Mouse (Mus musculus): ENCODE data around the gene Gcnt7. TPM values are rescaled to one million over a fixed set of nuclear protein-coding genes. Genes with fewer than 3 reads are reported as not detected.

The Gcnt7 gene
- polyA plus RNA-seq, 1 experiment from 2014 or later, result 1.6 TPM

GRCm38 (mm10) chr2:172468346-172468819, 10.0 kb upstream of the Gcnt7 start:
- no peaks in the 10 kb centered on the region for H3K4me1 ChIP-seq (ENCODE audit: control insufficient read depth, insufficient read depth, low read length)
- no peak overlapping the region for H3K4me2 ChIP-seq (ENCODE audit: low read length)
- no peak for ATAC-seq (ENCODE audit: low FRiP score, low TSS enrichment)
- no peaks in the 10 kb centered on the region for H3K9me3 ChIP-seq (ENCODE audit: control insufficient read depth, low read length)
- H3K27me3 ChIP-seq (ENCODE audit: control insufficient read depth, insufficient read depth, low read length), result no peaks in the 10 kb centered on the region
- DNase-seq, result peak; percentile 49
- peaks cover 62% of the 10 kb centered on the region for H3K36me3 ChIP-seq (ENCODE audit: control insufficient read depth, insufficient read depth, low read length)
- no peak overlapping the region for H3K9ac ChIP-seq (replicated peaks; ENCODE audit: low read length)
- WGBS, result 86% methylated on average over 11 of the region's 11 CpGs
- H3K27ac ChIP-seq (replicated peaks; ENCODE audit: low read depth, low read length), result no peak overlapping the region
- H3K4me3 ChIP-seq (replicated peaks; ENCODE audit: low read depth, low read length), result no peak overlapping the region

DNA sequence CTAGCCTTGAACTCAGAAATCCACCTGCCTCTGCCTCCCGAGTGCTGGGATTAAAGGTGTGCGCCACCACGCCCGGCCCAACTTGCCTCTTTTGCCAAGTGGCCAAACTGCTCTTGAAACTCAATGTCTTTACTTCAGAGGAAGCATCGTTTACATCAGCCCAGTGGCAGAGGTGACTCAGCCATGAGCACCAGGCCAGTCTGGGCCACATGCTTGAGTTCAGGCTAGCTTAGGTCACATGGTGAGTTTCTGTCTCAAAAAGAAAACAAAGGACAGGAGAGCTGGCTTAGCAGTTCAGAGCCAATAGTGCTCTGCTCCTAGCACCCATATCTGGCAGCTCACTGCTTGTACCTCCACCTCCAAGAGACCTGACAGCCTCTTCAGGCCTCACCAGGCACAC, 8.8 kb upstream of the Gcnt7 start:
- no peak for ATAC-seq (ENCODE audit: low FRiP score, low TSS enrichment)
- H3K4me2 ChIP-seq (ENCODE audit: low read length), result no peak overlapping the region
- H3K4me1 ChIP-seq (ENCODE audit: control insufficient read depth, insufficient read depth, low read length), result no peaks in the 10 kb centered on the region
- no peak for DNase-seq
- peaks cover 70% of the 10 kb centered on the region for H3K36me3 ChIP-seq (ENCODE audit: control insufficient read depth, insufficient read depth, low read length)
- H3K27ac ChIP-seq (replicated peaks; ENCODE audit: low read depth, low read length), result no peak overlapping the region
- no peaks in the 10 kb centered on the region for H3K27me3 ChIP-seq (ENCODE audit: control insufficient read depth, insufficient read depth, low read length)
- H3K9me3 ChIP-seq (ENCODE audit: control insufficient read depth, low read length), result no peaks in the 10 kb centered on the region
- H3K9ac ChIP-seq (replicated peaks; ENCODE audit: low read length), result no peak overlapping the region
- WGBS, result 99% methylated on average over 5 of the region's 5 CpGs
- no peak overlapping the region for H3K4me3 ChIP-seq (replicated peaks; ENCODE audit: low read depth, low read length)

GRCm38 (mm10) chr2:172466427-172467132, 8.2 kb upstream of the Gcnt7 start:
- H3K4me3 ChIP-seq (replicated peaks; ENCODE audit: low read depth, low read length), result no peak overlapping the region
- H3K36me3 ChIP-seq (ENCODE audit: control insufficient read depth, insufficient read depth, low read length), result peaks cover 72% of the 10 kb centered on the region
- DNase-seq (no peak), ATAC-seq (ENCODE audit: low FRiP score, low TSS enrichment) (no peak)
- no peak overlapping the region for H3K27ac ChIP-seq (replicated peaks; ENCODE audit: low read depth, low read length)
- H3K27me3 ChIP-seq (ENCODE audit: control insufficient read depth, insufficient read depth, low read length), result no peaks in the 10 kb centered on the region
- H3K4me2 ChIP-seq (ENCODE audit: low read length), result no peak overlapping the region
- no peaks in the 10 kb centered on the region for H3K4me1 ChIP-seq (ENCODE audit: control insufficient read depth, insufficient read depth, low read length)
- WGBS, result 75% methylated on average over 11 of the region's 11 CpGs
- H3K9me3 ChIP-seq (ENCODE audit: control insufficient read depth, low read length), result no peaks in the 10 kb centered on the region
- H3K9ac ChIP-seq (replicated peaks; ENCODE audit: low read length), result no peak overlapping the region

DNA sequence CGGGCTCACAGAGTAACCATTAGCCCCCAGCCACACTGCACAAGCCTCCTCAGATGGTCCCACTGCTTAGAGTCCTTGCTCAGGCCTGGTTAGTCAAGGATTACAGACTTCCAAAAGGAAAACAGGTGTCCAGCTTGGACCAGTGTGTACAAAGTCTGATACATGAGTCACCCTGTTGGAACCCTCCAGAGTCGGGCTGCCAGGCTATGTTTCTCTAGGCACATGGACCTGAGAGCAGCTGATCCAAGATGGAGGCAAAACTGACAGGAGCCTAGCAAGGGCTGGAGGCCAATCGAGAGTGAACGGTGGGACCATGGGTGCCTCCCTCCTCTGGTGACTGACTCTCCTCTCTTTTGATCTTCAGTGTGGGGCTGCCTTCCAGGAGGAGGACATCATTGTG, 4.4 kb upstream of the Gcnt7 start:
- 98% methylated on average over 4 of the region's 4 CpGs for WGBS
- H3K9ac ChIP-seq (replicated peaks; ENCODE audit: low read length), result no peak overlapping the region
- H3K4me2 ChIP-seq (ENCODE audit: low read length), result no peak overlapping the region
- DNase-seq (no peak), ATAC-seq (ENCODE audit: low FRiP score, low TSS enrichment) (no peak)
- H3K36me3 ChIP-seq (ENCODE audit: control insufficient read depth, insufficient read depth, low read length), result peaks cover 53% of the 10 kb centered on the region
- no peaks in the 10 kb centered on the region for H3K27me3 ChIP-seq (ENCODE audit: control insufficient read depth, insufficient read depth, low read length)
- H3K4me1 ChIP-seq (ENCODE audit: control insufficient read depth, insufficient read depth, low read length), result no peaks in the 10 kb centered on the region
- no peak overlapping the region for H3K4me3 ChIP-seq (replicated peaks; ENCODE audit: low read depth, low read length)
- no peak overlapping the region for H3K27ac ChIP-seq (replicated peaks; ENCODE audit: low read depth, low read length)
- no peaks in the 10 kb centered on the region for H3K9me3 ChIP-seq (ENCODE audit: control insufficient read depth, low read length)

- Histone ChIP-seq H3K4me3 (replicated peaks; ENCODE audit: low read depth, low read length) (no peak overlapping the region), H3K4me1 (ENCODE audit: control insufficient read depth, insufficient read depth, low read length) (no peaks in the 10 kb centered on the region), H3K9me3 (ENCODE audit: control insufficient read depth, low read length) (no peaks in the 10 kb centered on the region), H3K9ac (replicated peaks; ENCODE audit: low read length) (no peak overlapping the region), H3K27ac (replicated peaks; ENCODE audit: low read depth, low read length) (no peak overlapping the region), H3K36me3 (ENCODE audit: control insufficient read depth, insufficient read depth, low read length) (peaks cover 48% of the 10 kb centered on the region), H3K4me2 (ENCODE audit: low read length) (no peak overlapping the region), H3K27me3 (ENCODE audit: control insufficient read depth, insufficient read depth, low read length) (no peaks in the 10 kb centered on the region)
- 80% methylated on average over 2 of the region's 2 CpGs for WGBS
- DNase-seq (no peak), ATAC-seq (ENCODE audit: low FRiP score, low TSS enrichment) (no peak)
Measured at GRCm38 (mm10) chr2:172460647-172461046, 2.3 kb upstream of the Gcnt7 start.

GRCm38 (mm10) chr2:172452458-172452857, 5.9 kb downstream of the Gcnt7 start:
- H3K9ac ChIP-seq (replicated peaks; ENCODE audit: low read length), result no peak overlapping the region
- no peak overlapping the region for H3K4me3 ChIP-seq (replicated peaks; ENCODE audit: low read depth, low read length)

DNA sequence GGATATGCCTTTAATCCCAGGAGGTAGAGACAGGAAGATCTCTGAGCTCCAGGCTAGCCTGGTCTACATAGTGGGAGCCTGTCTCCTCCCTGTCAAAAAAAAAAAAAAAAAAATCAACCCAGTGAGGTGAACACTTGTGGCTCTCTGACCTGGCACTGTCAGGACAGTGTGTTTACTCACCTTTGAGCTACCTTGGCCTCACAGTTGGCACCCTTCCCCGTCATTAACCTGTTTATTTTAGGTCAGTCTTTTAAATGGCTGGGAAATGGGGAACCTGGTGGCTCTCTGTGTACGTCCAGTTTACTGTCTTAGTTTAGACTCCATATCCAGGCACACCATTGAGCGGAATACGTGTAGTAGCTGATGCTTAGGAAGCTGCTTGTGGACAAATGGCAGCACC, 6.4 kb downstream of the Gcnt7 start:
- H3K27ac ChIP-seq (replicated peaks; ENCODE audit: low read depth, low read length), result no peak overlapping the region
- H3K9me3 ChIP-seq (ENCODE audit: control insufficient read depth, low read length), result no peaks in the 10 kb centered on the region
- no peak overlapping the region for H3K4me2 ChIP-seq (ENCODE audit: low read length)
- H3K9ac ChIP-seq (replicated peaks; ENCODE audit: low read length), result no peak overlapping the region
- H3K27me3 ChIP-seq (ENCODE audit: control insufficient read depth, insufficient read depth, low read length), result no peaks in the 10 kb centered on the region
- no peak overlapping the region for H3K4me3 ChIP-seq (replicated peaks; ENCODE audit: low read depth, low read length)
- H3K36me3 ChIP-seq (ENCODE audit: control insufficient read depth, insufficient read depth, low read length), result peaks cover 87% of the 10 kb centered on the region
- DNase-seq (no peak), ATAC-seq (ENCODE audit: low FRiP score, low TSS enrichment) (no peak)
- 98% methylated on average over 4 of the region's 4 CpGs for WGBS
- H3K4me1 ChIP-seq (ENCODE audit: control insufficient read depth, insufficient read depth, low read length), result no peaks in the 10 kb centered on the region

More at GRCm38 (mm10) chr2:172452458-172452857, 5.9 kb downstream of the Gcnt7 start:
- no peaks in the 10 kb centered on the region for H3K9me3 ChIP-seq (ENCODE audit: control insufficient read depth, low read length)
- DNase-seq, result no peak
- H3K36me3 ChIP-seq (ENCODE audit: control insufficient read depth, insufficient read depth, low read length), result peaks cover 87% of the 10 kb centered on the region
- H3K27ac ChIP-seq (replicated peaks; ENCODE audit: low read depth, low read length), result no peak overlapping the region
- H3K4me2 ChIP-seq (ENCODE audit: low read length), result no peak overlapping the region
- 95% methylated on average over 10 of the region's 10 CpGs for WGBS
- no peaks in the 10 kb centered on the region for H3K27me3 ChIP-seq (ENCODE audit: control insufficient read depth, insufficient read depth, low read length)
- no peak for ATAC-seq (ENCODE audit: low FRiP score, low TSS enrichment)
- H3K4me1 ChIP-seq (ENCODE audit: control insufficient read depth, insufficient read depth, low read length), result no peaks in the 10 kb centered on the region

GRCm38 (mm10) chr2:172450640-172451039, 7.8 kb downstream of the Gcnt7 start:
- no peak overlapping the region for H3K9ac ChIP-seq (replicated peaks; ENCODE audit: low read length)
- no peaks in the 10 kb centered on the region for H3K4me1 ChIP-seq (ENCODE audit: control insufficient read depth, insufficient read depth, low read length)
- H3K36me3 ChIP-seq (ENCODE audit: control insufficient read depth, insufficient read depth, low read length), result peaks cover 94% of the 10 kb centered on the region
- WGBS, result 92% methylated on average over 6 of the region's 6 CpGs
- no peak overlapping the region for H3K4me3 ChIP-seq (replicated peaks; ENCODE audit: low read depth, low read length)
- no peak overlapping the region for H3K27ac ChIP-seq (replicated peaks; ENCODE audit: low read depth, low read length)
- no peaks in the 10 kb centered on the region for H3K9me3 ChIP-seq (ENCODE audit: control insufficient read depth, low read length)
- H3K4me2 ChIP-seq (ENCODE audit: low read length), result no peak overlapping the region
- no peaks in the 10 kb centered on the region for H3K27me3 ChIP-seq (ENCODE audit: control insufficient read depth, insufficient read depth, low read length)
- DNase-seq (no peak), ATAC-seq (ENCODE audit: low FRiP score, low TSS enrichment) (no peak)

DNA sequence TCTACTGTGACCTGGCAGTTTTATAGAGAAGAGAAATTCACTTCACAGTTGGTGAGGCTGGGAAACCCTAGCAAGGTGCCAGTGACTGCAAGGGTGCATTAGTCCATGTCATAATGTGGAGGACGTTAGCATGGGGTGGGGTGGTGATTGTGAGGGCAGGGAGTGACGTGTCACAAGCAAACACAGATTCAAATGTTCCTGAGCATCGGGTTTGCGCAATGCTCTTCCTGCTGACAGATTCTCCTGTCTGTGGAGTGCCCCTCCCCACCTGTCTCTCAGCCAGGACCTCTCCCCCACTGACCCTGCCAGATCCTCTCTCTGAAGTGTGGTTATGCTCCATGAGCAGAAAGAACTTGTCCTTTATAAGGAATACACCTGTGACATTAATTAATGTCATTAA, 10.1 kb downstream of the Gcnt7 start:
- Histone ChIP-seq H3K9me3 (ENCODE audit: control insufficient read depth, low read length) (no peaks in the 10 kb centered on the region), H3K27me3 (ENCODE audit: control insufficient read depth, insufficient read depth, low read length) (no peaks in the 10 kb centered on the region), H3K4me3 (replicated peaks; ENCODE audit: low read depth, low read length) (no peak overlapping the region), H3K4me1 (ENCODE audit: control insufficient read depth, insufficient read depth, low read length) (no peaks in the 10 kb centered on the region), H3K9ac (replicated peaks; ENCODE audit: low read length) (no peak overlapping the region), H3K4me2 (ENCODE audit: low read length) (no peak overlapping the region), H3K36me3 (ENCODE audit: control insufficient read depth, insufficient read depth, low read length) (peaks cover 86% of the 10 kb centered on the region), H3K27ac (replicated peaks; ENCODE audit: low read depth, low read length) (no peak overlapping the region)
- WGBS, result 95% methylated on average over 4 of the region's 4 CpGs
- ATAC-seq (ENCODE audit: low FRiP score, low TSS enrichment) (no peak), DNase-seq (no peak)

All from midbrain, embryonic 14.5 days (tissue).